ENCODE assay signal across 29 mouse cellular contexts in genomic region chr15:102531586-102531985, GRCm38 (mm10). TPM values are rescaled to one million over a fixed set of nuclear protein-coding genes. Genes with fewer than 3 reads are reported as not detected.
"Had no signal": no experiment of that assay in that cellular context is flagged by ENCODE, and none has a peak within 500 bp of the region (broad histone marks: within the 10 kb centered on the region; RNA-seq: fewer than 3 reads in every experiment).

No protein-coding gene starts in this region.

- ATAC-seq: liver, embryonic 12.5 days had no signal

- H3K4me1 ChIP-seq: limb, embryonic 13.5 days; liver, embryonic 12.5 days; liver, embryonic 15.5 days; lung, embryonic 15.5 days; midbrain, embryonic 10.5 days; neural tube, embryonic 12.5 days; neural tube, embryonic 15.5 days had no signal

- H3K9ac ChIP-seq: limb, embryonic 13.5 days; liver, embryonic 12.5 days; liver, embryonic 15.5 days; lung, embryonic 15.5 days; neural tube, embryonic 12.5 days; neural tube, embryonic 15.5 days had no signal

- H3K4me3 ChIP-seq: layer of hippocampus, adult 2 months; limb, embryonic 10.5 days; limb, embryonic 13.5 days; liver, embryonic 12.5 days; liver, embryonic 15.5 days; lung, embryonic 15.5 days; megakaryocyte, embryonic 14.5 days; midbrain, embryonic 10.5 days; neural tube, embryonic 12.5 days; neural tube, embryonic 15.5 days had no signal

- H3K4me2 ChIP-seq: limb, embryonic 13.5 days; liver, embryonic 12.5 days; liver, embryonic 15.5 days; lung, embryonic 15.5 days; neural tube, embryonic 12.5 days; neural tube, embryonic 15.5 days had no signal

- H3K27me3 ChIP-seq: limb, embryonic 13.5 days; liver, embryonic 12.5 days; liver, embryonic 15.5 days; lung, embryonic 15.5 days; megakaryocyte, embryonic 14.5 days; neural tube, embryonic 12.5 days; neural tube, embryonic 15.5 days had no signal

- H3K9me3 ChIP-seq: limb, embryonic 10.5 days; limb, embryonic 13.5 days; liver, embryonic 12.5 days; liver, embryonic 15.5 days; lung, embryonic 15.5 days; megakaryocyte, embryonic 14.5 days; midbrain, embryonic 10.5 days; neural tube, embryonic 12.5 days; neural tube, embryonic 15.5 days had no signal

- DNase-seq: kidney, postnatal 25 days; layer of hippocampus, adult 9-11 months; liver; lung, adult 18-20 months; lung, postnatal 10 days; lung, postnatal 36 days; midbrain, embryonic 14.5 days; right cerebral cortex, adult 18-20 months; right cerebral cortex, postnatal 14 days; right cerebral cortex, postnatal 4 days; thymus, adult 2 months; thymus, postnatal 14 days; thymus, postnatal 4 days had no signal

- H3K27ac ChIP-seq: kidney, postnatal 0 days; layer of hippocampus, adult 2 months; limb, embryonic 10.5 days; limb, embryonic 13.5 days; liver, embryonic 12.5 days; liver, embryonic 15.5 days; lung, embryonic 15.5 days; midbrain, embryonic 10.5 days; neural tube, embryonic 12.5 days; neural tube, embryonic 15.5 days; stomach, postnatal 0 days had no signal

RNA-seq across cellular contexts. Expression of gene Gm10337, which starts 28.1 kb away (rescaled TPM):
- total RNA-seq: layer of hippocampus, adult 2 months; layer of hippocampus, postnatal 25 days; left cerebral cortex, adult 18-20 months; left cerebral cortex, postnatal 25 days had no signal
- polyA plus RNA-seq: large intestine, adult 2 months; liver, embryonic 12.5 days; liver, embryonic 15.5 days; lung, embryonic 15.5 days; midbrain, embryonic 10.5 days; midbrain, embryonic 14.5 days; neural tube, embryonic 12.5 days; stomach, postnatal 0 days; thymus, adult 2 months had no signal
